Comparison of ENCODE assay signal across 27 mouse cellular contexts in the genomic region with DNA sequence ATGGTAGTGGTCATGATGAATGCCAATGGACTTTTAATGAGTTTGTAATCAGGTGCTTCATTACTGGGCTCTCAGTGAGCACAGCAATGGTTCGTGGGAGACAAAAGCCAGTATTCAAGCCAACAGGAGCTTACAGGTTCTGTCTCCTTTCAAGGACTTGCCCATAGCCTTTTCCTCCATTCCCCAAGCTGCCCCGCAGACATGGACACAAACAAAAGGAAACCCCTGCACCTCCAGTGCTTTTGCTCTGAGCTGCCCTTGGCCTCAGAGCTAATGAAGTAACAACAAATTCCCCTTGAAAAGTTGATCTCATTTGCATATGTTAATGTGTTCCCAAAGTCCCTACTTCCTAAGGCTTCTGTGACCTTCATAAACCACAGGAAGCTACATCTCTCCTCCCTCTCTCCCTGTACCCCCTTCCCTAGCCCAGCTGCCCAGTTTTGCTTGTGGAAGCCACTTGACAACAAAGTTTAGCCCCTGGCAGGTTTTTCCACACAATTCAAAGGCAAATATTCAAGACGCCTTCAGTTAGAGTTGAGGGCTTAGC.
DNase-seq lines count a peak whose midpoint lies in the region; ATAC-seq and TF ChIP-seq lines count a peak whose summit lies in the region.
"Had no signal": no experiment of that assay in that cellular context is flagged by ENCODE, and none has a peak within 500 bp of the region (broad histone marks: within the 10 kb centered on the region; RNA-seq: fewer than 3 reads in every experiment).

No protein-coding gene starts in this region.

- H3K27ac ChIP-seq in intestine, embryonic 14.5 days (ENCODE audit: low read depth), result no peak overlapping the region
- no peak overlapping the region for H3K27ac ChIP-seq in intestine, postnatal 0 days (ENCODE audit: low read depth, low read length)
- no peak overlapping the region for H3K27ac ChIP-seq in gastrocnemius, adult 2 months
- H3K27ac ChIP-seq: forebrain, embryonic 12.5 days; heart, embryonic 15.5 days; hindbrain, embryonic 10.5 days; hindbrain, embryonic 13.5 days had no signal

- intact Hi-C loops in gastrocnemius, adult 2 months (cut with DNase I), result no loop called here

- H3K9me3 ChIP-seq in intestine, embryonic 14.5 days (ENCODE audit: control insufficient read depth, low read length), result peaks cover 19% of the 10 kb centered on the region
- H3K9me3 ChIP-seq in intestine, postnatal 0 days (ENCODE audit: control insufficient read depth), result 0 out of 2 replicates have a peak, but pooled peaks cover 3% of the 10 kb centered on the region
- H3K9me3 ChIP-seq: hindbrain, embryonic 13.5 days had no signal

- no peak overlapping the region for H3K9ac ChIP-seq in intestine, embryonic 14.5 days (ENCODE audit: low read length)
- H3K9ac ChIP-seq in intestine, postnatal 0 days (ENCODE audit: low read depth, low read length), result no peak overlapping the region
- H3K9ac ChIP-seq: forebrain, embryonic 12.5 days; heart, embryonic 12.5 days; heart, embryonic 15.5 days; hindbrain, embryonic 13.5 days had no signal

- H3K4me3 ChIP-seq in intestine, embryonic 14.5 days (ENCODE audit: low read depth, low read length), result no peak overlapping the region
- H3K4me3 ChIP-seq in intestine, postnatal 0 days (ENCODE audit: low read depth, low read length), result no peak overlapping the region
- no peak overlapping the region for H3K4me3 ChIP-seq in gastrocnemius, adult 2 months
- H3K4me3 ChIP-seq: forebrain, embryonic 12.5 days; heart, embryonic 12.5 days; heart, embryonic 15.5 days; hindbrain, embryonic 10.5 days; hindbrain, embryonic 13.5 days had no signal

- DNase-seq in intestine, embryonic 14.5 days (ENCODE audit: low spot score), result peak; percentile 24
- peak; percentile 51 for DNase-seq in ES-CJ7 (ENCODE audit: low read depth, low spot score)
- peak; percentile 21 for DNase-seq in ZHBTc4 (ENCODE audit: low read depth, low spot score)
- DNase-seq in urinary bladder, postnatal 14 days (ENCODE audit: low spot score), result no peak
- DNase-seq in gastrocnemius, adult 2 months, result no peak
- DNase-seq: adrenal gland, adult 8-10 months; adrenal gland, postnatal 25 days; cerebellum, adult 18-20 months; cerebellum, adult 9-10 months; cerebellum, postnatal 14 days; gastrocnemius, postnatal 25 days; heart, adult 18-20 months; heart, postnatal 10 days; heart, postnatal 36 days had no signal

- no peak for ATAC-seq in intestine, embryonic 14.5 days (replicated peaks; ENCODE audit: low FRiP score, low TSS enrichment, low read depth)
- ATAC-seq in intestine, postnatal 0 days, result no peak
- ATAC-seq: activated CD4-positive, CD25-positive, alpha-beta regulatory T cell, adult 4 months; CD4-positive, CD25-positive, alpha-beta regulatory T cell, adult 4 months; forebrain, embryonic 16.5 days; hindbrain, embryonic 16.5 days; intestine, embryonic 16.5 days; Patski had no signal

- no peak overlapping the region for H3K4me2 ChIP-seq in intestine, embryonic 14.5 days (ENCODE audit: low read length)
- no peak overlapping the region for H3K4me2 ChIP-seq in intestine, postnatal 0 days (replicated peaks; ENCODE audit: low read depth)
- H3K4me2 ChIP-seq: forebrain, embryonic 12.5 days; heart, embryonic 12.5 days; heart, embryonic 15.5 days; hindbrain, embryonic 13.5 days had no signal

- no peaks in the 10 kb centered on the region for H3K27me3 ChIP-seq in intestine, embryonic 14.5 days (replicated peaks; ENCODE audit: control insufficient read depth, insufficient read depth, low read length)
- H3K27me3 ChIP-seq in intestine, postnatal 0 days (replicated peaks; ENCODE audit: control insufficient read depth, insufficient read depth, low read length), result no peaks in the 10 kb centered on the region
- H3K27me3 ChIP-seq: forebrain, embryonic 12.5 days; heart, embryonic 12.5 days; heart, embryonic 15.5 days; hindbrain, embryonic 13.5 days had no signal

- H3K36me3 ChIP-seq in intestine, embryonic 14.5 days (ENCODE audit: control insufficient read depth, insufficient read depth, low read length), result no peaks in the 10 kb centered on the region
- no peaks in the 10 kb centered on the region for H3K36me3 ChIP-seq in intestine, postnatal 0 days (ENCODE audit: control insufficient read depth, insufficient read depth)
- H3K36me3 ChIP-seq: forebrain, embryonic 12.5 days; G1E; heart, embryonic 12.5 days; heart, embryonic 15.5 days; hindbrain, embryonic 10.5 days; hindbrain, embryonic 13.5 days had no signal

- H3K4me1 ChIP-seq in intestine, embryonic 14.5 days (replicated peaks; ENCODE audit: control insufficient read depth, insufficient read depth, low read length), result no peaks in the 10 kb centered on the region
- H3K4me1 ChIP-seq in intestine, postnatal 0 days (replicated peaks; ENCODE audit: control insufficient read depth, insufficient read depth, low read length), result no peaks in the 10 kb centered on the region
- H3K4me1 ChIP-seq: heart, embryonic 12.5 days; heart, embryonic 15.5 days; hindbrain, embryonic 10.5 days; hindbrain, embryonic 13.5 days had no signal

- 80% methylated on average over 3 of the region's 3 CpGs for WGBS in intestine, embryonic 14.5 days
- 84% methylated on average over 3 of the region's 3 CpGs for WGBS in intestine, postnatal 0 days

- TF ChIP-seq CTCF in intestine, postnatal 0 days (IDR thresholded peaks at IDR 0.05; ENCODE audit: low read depth), result no peak
- no peak for TF ChIP-seq CTCF in gastrocnemius, adult 2 months (IDR thresholded peaks at IDR 0.05)

Comparison
In these comparisons a context has a peak if more than half of its experiments do, and no peak if none do; other contexts are left out.
1. DNase-seq: peak in intestine, embryonic 14.5 days (single experiment), ES-CJ7 (single experiment) and ZHBTc4 (single experiment); none in urinary bladder, postnatal 14 days (single experiment) and gastrocnemius, adult 2 months (single experiment).